Mouse (Mus musculus) lung, postnatal 0 days (tissue): ENCODE results near the gene Rad51b. TPM values are rescaled to one million over a fixed set of nuclear protein-coding genes. Genes with fewer than 3 reads are reported as not detected.

Experiments used
- ATAC-seq: fragments of 200-750 bp; cut with Nextera tagmentation; 2 replicates; pipeline ENCODE4 v1.8.0; 2017; ENCODE audit warnings: moderate library complexity
- DNase-seq: peaks from one replicate; pipeline ENCODE4 v3.0.0-alpha.2; 2016; ENCODE audit warnings: low spot score
- H3K27ac ChIP-seq: fragments of 300-500 bp; sonication (generic); 2 replicates; pipeline ENCODE4 v1.5.1; 2014; ENCODE audit warnings: antibody characterized with exemption, mild to moderate bottlenecking, low read length, mixed read lengths
- H3K27me3 ChIP-seq: fragments of 300-500 bp; sonication (generic); replicated peaks from 2 replicates; pipeline ENCODE4 v1.6.1; 2014; ENCODE audit warnings: low read length, mixed read lengths; ENCODE audit not compliant: insufficient read depth
- H3K36me3 ChIP-seq: fragments of 300-500 bp; sonication (generic); 2 replicates; pipeline ENCODE4 v1.6.1; 2014; ENCODE audit warnings: low read length, mixed read lengths; ENCODE audit not compliant: insufficient read depth
- H3K4me1 ChIP-seq: fragments of 300-500 bp; sonication (generic); 2 replicates; pipeline ENCODE4 v1.6.1; 2014; ENCODE audit warnings: antibody characterized with exemption, low read depth, low read length, mixed read lengths; ENCODE audit not compliant: insufficient read depth
- H3K4me2 ChIP-seq: fragments of 300-500 bp; sonication (generic); replicated peaks from 2 replicates; pipeline ENCODE4 v1.6.1; 2014; ENCODE audit warnings: low read depth, mild to moderate bottlenecking, low read length, moderate library complexity, mixed read lengths
- H3K4me3 ChIP-seq: fragments of 300-500 bp; sonication (generic); 2 replicates; pipeline ENCODE4 v1.5.1; 2014; ENCODE audit warnings: low read depth, low read length
- H3K9ac ChIP-seq: fragments of 300-500 bp; sonication (generic); replicated peaks from 2 replicates; pipeline ENCODE4 v1.6.1; 2014; ENCODE audit warnings: low read depth, mild to moderate bottlenecking
- H3K9me3 ChIP-seq: fragments of 300-500 bp; sonication (generic); 2 replicates; pipeline ENCODE4 v1.6.1; 2016; ENCODE audit warnings: low read length, mixed read lengths
- CTCF ChIP-seq: IDR thresholded peaks from 2 replicates; pipeline ENCODE4 v1.5.1; 2016; ENCODE audit warnings: antibody characterized with exemption, mild to moderate bottlenecking
- EP300 ChIP-seq: IDR thresholded peaks from 2 replicates; pipeline ENCODE4 v1.6.1; 2016; ENCODE audit warnings: antibody characterized with exemption, mild to moderate bottlenecking, control low read depth
- WGBS: fragments of 180-500 bp; shearing (Covaris S2); extraction: QIAGEN DNeasy Blood & Tissue Kit; methylation state at CpG from one replicate; pipeline ENCODE4 v1.1.7; 2014; 5-methylcytosine and 5-hydroxymethylcytosine counted together
- polyA plus RNA-seq: library from polyadenylated mRNA; unstranded; fragments of >200 nt; fragmentation: Nextera tagmentation; extraction: Ambion mirVana; gene quantifications from 2 replicates; pipeline ENCODE4 v1.2.1, GENCODE M21; 2015

Rad51b gene
- polyA plus RNA-seq, 1 experiment from 2014 or later: 1.3 TPM

DNA sequence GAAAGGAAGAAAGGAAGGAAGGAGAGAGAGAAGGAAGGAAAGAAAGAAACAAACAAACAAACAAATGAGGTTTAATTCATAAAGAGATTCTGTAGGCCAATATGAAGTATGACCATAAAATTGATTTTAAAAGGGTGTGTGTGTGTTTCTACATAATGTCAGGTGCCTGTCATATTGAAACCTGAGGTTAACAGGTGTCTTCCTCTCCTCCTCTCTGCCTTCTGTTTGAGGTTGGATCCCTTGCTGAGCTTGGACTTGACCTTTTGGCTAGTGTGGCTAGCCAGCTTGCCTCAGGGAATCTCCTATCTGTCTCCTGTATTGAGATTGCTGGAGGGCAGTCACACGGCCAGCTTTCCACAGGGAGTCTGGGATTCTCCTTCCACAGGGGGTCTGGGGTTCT lies 506.6 kb downstream of the Rad51b start:
- Histone ChIP-seq H3K9me3 (no peaks in the 10 kb centered on the region), H3K4me3 (no peak overlapping the region), H3K4me2 (no peak overlapping the region), H3K9ac (no peak overlapping the region), H3K4me1 (no peaks in the 10 kb centered on the region), H3K36me3 (no peaks in the 10 kb centered on the region), H3K27ac (no peak overlapping the region), H3K27me3 (no peaks in the 10 kb centered on the region)
- ATAC-seq (no peak), DNase-seq (no peak)
- no peak for TF ChIP-seq CTCF
- TF ChIP-seq EP300: no peak
- 89% methylated on average over 1 of the region's 1 CpGs for WGBS

DNA sequence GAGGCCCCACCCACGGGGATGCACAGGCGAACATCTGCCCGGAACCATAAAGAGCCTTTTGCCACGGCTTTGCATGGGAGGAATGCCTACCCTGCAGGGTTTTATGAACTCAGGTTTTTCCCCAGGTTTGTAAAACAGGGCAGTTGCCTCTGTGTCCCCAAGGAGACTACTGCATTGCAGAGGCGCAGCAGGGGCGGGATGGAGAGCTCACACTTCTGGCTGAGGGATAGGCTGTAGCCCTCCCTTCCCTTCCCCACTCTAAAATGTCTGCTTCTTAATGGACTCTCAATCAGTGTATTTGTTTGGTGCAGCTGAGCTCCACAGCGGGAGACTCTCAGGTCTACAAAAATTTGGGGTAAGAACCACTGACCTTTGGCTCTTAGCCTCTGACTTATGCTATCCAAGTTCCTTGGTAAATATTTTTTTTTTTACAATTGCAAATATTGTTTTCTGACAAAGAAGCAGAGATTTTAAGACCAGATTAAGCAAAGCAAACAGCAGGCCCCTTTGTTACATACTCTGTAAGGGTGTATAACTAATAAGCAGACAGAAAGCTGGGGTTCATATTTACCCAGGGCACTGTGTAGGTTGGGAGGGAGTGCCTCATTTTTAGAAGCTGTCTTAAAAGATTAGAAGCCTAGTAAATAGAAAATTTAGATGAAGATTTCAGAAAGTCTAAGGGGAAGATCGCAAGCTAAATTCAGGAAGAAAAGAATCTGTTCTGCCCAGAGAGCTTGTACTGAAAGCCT lies 507.9 kb downstream of the Rad51b start:
- H3K27me3 ChIP-seq: no peaks in the 10 kb centered on the region
- no peaks in the 10 kb centered on the region for H3K4me1 ChIP-seq
- H3K4me2 ChIP-seq: no peak overlapping the region
- H3K4me3 ChIP-seq: no peak overlapping the region
- TF ChIP-seq EP300 (no peak), CTCF (no peak)
- DNase-seq (no peak), ATAC-seq (no peak)
- H3K27ac ChIP-seq: no peak overlapping the region
- no peaks in the 10 kb centered on the region for H3K9me3 ChIP-seq
- no peaks in the 10 kb centered on the region for H3K36me3 ChIP-seq
- no peak overlapping the region for H3K9ac ChIP-seq
- WGBS: 60% methylated on average over 8 of the region's 8 CpGs

DNA sequence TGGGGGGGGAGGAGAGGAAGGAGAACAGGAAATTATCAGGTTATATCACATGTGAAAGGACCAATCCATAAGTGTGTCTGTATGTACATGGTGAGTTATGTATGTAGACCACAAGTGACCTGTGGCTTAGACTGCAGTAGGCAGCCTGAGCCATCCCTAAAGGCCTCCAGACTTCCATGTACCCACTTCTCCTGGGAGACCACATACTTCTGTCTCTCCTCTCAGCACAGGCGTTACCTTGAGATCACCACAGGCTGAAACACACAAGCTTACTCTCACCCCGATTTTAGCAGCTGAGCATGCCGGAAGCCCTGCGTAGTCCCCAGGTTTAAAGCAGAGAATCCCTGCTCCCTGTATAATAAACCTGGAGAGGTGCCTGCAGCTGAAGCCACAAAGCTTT lies 509.9 kb downstream of the Rad51b start:
- no peak for DNase-seq
- no peak overlapping the region for H3K9ac ChIP-seq
- no peaks in the 10 kb centered on the region for H3K27me3 ChIP-seq
- no peak overlapping the region for H3K27ac ChIP-seq
- TF ChIP-seq CTCF (no peak), EP300 (no peak)
- H3K36me3 ChIP-seq: no peaks in the 10 kb centered on the region
- no peaks in the 10 kb centered on the region for H3K9me3 ChIP-seq
- no peak for ATAC-seq
- 71% methylated on average over 4 of the region's 4 CpGs for WGBS
- H3K4me1 ChIP-seq: no peaks in the 10 kb centered on the region
- H3K4me3 ChIP-seq: no peak overlapping the region
- H3K4me2 ChIP-seq: no peak overlapping the region

DNA sequence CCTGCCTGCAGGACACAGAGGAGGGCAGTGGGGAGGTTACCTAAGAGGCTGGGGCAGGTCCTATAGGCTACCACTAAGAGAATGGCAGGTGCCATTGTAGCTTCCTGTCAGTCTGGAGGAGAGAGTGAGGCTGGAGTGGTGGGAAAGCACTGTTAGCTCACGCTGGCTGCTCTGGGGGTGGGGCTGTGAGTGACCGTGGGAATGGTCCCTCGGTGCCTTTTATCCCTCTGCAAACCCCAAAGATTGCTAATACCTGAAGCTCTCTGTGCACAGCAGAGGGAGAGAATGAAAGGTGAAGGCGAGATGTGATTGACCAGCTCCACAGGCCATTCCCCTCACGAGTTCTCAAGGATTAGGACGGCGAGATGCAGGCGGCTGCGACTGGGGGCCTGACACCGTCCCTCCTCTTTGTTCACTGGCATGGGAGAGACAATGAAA lies 510.3 kb downstream of the Rad51b start:
- Histone ChIP-seq H3K4me1 (no peaks in the 10 kb centered on the region), H3K36me3 (no peaks in the 10 kb centered on the region), H3K9me3 (no peaks in the 10 kb centered on the region), H3K9ac (no peak overlapping the region), H3K4me2 (no peak overlapping the region), H3K27ac (no peak overlapping the region), H3K4me3 (no peak overlapping the region), H3K27me3 (no peaks in the 10 kb centered on the region)
- DNase-seq (no peak), ATAC-seq (peak; percentile 43; the same call in 1 of the 2 replicates)
- 51% methylated on average over 10 of the region's 10 CpGs for WGBS
- TF ChIP-seq CTCF (no peak), EP300 (no peak)

DNA sequence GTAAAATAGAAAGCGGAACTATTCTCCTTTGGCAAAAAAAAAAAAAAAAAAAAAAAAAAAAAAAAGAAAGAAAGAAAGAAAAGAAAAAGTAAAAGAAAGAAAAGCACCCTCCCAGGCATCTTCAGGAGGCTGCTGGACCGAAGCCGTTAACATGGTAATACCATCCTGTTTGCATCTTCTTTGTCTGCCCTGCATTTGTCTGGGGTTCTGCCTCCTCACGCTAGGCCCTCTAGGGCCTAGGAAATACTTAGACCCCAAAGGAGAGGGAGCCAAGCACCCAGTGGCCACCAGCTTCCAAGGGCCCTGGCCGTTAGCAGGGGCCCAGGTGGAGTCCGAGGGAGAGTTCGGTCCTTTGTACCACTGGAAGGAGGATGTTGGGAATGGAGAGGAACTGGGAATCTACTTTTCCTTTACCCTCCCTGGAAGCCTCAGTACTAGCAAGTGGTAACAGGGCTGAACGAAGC lies 510.9 kb downstream of the Rad51b start:
- no peaks in the 10 kb centered on the region for H3K36me3 ChIP-seq

DNA sequence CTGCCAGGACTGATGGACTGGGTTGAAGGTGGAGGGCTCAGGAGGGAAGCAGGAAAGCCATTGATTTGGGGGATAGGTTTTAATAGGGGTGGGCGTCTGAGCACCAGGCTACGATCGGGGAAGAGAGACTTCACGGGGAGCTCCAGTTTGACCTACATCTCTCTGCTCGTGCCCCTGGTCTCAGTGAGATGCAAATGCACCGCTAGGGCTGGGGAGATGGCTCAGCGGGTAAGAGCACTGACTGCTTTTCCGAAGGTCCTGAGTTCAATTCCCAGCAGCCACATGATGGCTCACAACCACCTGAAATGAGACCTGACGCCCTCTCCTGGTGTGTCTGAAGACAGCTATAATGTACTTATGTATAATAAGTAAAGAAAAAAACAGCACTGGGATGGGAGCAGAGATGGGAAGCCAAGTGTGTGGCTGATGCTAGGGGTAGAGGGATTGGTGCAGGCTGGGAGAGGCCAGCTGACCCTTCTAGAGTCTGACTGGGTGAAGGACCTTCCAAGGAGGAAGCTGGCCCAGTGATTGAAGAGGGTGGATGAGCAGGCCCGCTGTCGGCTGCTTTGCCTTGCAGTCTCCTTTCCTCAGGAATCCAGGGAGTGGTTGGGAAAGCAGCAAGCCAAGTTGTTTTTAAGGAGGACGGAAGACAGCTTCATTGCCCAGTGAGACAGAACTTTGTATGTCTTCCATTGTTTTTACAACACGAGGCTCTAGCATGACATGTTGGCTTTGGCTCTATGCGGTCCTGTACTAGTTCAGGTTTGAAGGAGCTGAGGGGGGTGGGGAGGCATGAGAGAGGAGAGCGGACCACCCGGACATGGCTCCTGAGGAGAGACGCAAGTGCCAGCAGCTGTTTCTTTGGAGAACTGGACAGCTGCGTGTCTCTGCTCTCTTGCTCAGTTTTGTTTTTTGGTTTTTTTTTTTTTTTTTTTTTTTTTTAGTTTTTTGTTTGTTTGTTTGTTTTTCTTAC lies 511.6 kb downstream of the Rad51b start:
- no peak for ATAC-seq
- Histone ChIP-seq H3K4me1 (no peaks in the 10 kb centered on the region), H3K9ac (no peak overlapping the region)

More for the DNA sequence above, 510.9 kb downstream of the Rad51b start:
- no peak overlapping the region for H3K4me3 ChIP-seq
- H3K27ac ChIP-seq: no peak overlapping the region
- TF ChIP-seq EP300 (no peak), CTCF (no peak)
- DNase-seq (no peak), ATAC-seq (no peak)
- no peaks in the 10 kb centered on the region for H3K27me3 ChIP-seq
- H3K4me2 ChIP-seq: no peak overlapping the region
- no peak overlapping the region for H3K9ac ChIP-seq
- no peaks in the 10 kb centered on the region for H3K4me1 ChIP-seq
- 93% methylated on average over 8 of the region's 8 CpGs for WGBS
- no peaks in the 10 kb centered on the region for H3K9me3 ChIP-seq

More for the DNA sequence above, 511.6 kb downstream of the Rad51b start:
- Histone ChIP-seq H3K36me3 (no peaks in the 10 kb centered on the region), H3K27ac (peak overlapping the region; percentile 26; the same call in 1 of the 2 replicates), H3K9me3 (no peaks in the 10 kb centered on the region), H3K4me2 (no peak overlapping the region), H3K27me3 (no peaks in the 10 kb centered on the region), H3K4me3 (no peak overlapping the region)
- 78% methylated on average over 18 of the region's 18 CpGs for WGBS
- no peak for DNase-seq
- TF ChIP-seq CTCF: peak; percentile 3; the same call in 1 of the 2 replicates
- no peak for TF ChIP-seq EP300
